Mouse (Mus musculus): ENCODE measurements around the gene Ccdc148.

Gene Ccdc148

GRCm38 (mm10) chr2:59048775-59049451, 111.6 kb downstream of the Ccdc148 start:
- no peak for DNase-seq (ENCODE audit: low spot score)

- DNase-seq (ENCODE audit: low spot score): no peak
These were observed 117.0 kb downstream of the Ccdc148 start for GRCm38 (mm10) chr2:59043313-59044032.

DNA sequence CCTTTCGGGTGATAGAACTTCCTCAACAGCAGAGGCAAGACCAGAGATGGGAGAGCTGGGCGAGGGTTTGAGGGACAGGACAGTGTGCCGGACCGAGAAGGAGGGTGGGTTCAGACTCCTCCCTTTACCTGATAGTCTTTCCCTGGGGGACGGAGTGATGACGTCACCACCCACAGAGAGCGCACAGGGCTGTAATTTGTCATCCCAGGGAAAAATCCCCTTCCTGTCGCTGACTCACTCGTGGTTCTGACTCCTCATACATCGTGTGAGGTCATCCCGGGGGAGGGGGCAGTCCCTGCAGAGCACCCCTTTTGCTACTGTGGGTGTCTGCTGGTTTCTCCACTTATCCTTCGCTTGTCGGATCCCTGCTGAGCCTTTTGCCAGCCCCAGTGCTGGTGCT, 117.9 kb downstream of the Ccdc148 start:
- no peak for DNase-seq (ENCODE audit: low spot score)

DNA sequence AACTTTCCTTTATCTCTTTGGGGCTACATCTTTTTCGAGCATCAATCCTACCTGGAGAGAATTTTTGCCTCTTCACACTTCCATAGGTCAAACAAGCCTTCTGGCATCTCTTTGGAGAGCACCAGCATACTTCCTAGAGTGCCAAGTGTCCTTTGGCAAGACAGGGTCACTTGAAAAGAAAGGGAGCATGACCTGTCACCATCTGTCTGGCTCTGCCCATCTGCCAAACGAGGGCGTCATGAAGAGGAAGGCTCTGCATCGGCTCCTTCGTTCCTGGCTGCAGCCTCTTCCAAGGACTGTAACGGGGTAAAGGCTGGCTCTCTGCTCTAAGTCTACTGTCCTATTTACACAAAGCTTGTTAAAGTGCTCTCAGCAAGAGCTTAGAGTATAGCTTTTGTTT, 124.0 kb downstream of the Ccdc148 start:
- no peak for DNase-seq (ENCODE audit: low spot score)

DNA sequence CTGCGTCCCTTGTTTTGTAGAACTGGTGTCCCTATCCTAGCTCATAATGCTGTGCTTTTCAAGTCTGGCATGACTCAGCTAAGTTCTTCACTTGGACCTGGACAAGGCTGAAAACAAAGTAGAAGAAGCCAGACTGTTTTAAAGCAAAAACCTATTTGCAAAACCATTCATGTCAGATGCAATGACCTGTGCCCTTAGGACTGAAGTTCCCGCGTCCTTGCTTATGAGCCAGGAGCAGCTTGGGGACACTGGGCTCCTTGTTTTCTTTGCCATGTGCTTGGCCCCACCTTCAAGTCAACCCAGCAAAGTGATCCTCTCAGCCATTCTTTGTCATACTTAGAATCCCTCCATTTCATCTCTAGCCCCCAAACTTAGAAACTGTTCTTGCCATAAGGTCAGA, 125.3 kb downstream of the Ccdc148 start:
- DNase-seq (ENCODE audit: low spot score): no peak

GRCm38 (mm10) chr2:59034281-59034680, 126.2 kb downstream of the Ccdc148 start:
- no peak for DNase-seq (ENCODE audit: low spot score)

DNA sequence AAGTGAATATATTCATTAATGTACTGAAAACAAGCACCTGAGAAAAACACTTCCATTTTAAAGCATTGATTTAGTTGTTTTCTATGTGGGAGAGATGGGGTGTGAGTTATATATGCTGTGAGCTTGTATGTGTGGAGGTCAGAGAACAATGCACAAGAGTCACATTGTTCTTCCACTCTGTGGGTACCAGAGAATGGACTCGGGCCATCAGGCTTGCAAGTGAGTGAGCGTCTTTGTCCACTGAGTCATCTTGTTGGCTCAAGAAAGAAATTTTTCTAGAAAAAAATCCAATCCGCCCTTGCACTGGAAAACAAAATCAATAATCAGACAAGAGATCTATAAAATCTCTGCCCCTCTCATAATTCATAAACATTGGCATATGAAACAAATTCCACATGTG, 135.9 kb downstream of the Ccdc148 start:
- DNase-seq (ENCODE audit: low spot score): no peak

DNA sequence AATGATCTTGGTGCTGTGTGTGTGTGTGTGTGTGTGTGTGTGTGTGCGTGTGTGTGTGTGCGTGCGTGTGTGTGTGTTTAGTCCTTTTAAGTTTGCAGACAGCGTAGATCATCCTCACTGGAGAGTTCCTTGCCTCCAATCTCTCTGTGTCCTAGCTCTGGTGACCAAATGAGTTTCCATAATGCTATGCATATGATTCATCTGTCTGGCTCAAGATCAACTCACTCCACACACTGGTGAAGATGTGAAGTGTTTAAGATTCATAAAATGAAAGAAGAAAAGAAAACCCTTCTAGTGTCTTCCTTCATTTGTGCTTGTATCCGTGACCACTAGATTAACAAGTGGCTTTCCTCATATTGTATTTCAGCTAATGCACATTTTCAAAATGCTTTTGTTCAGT, 153.1 kb downstream of the Ccdc148 start:
- no peak for DNase-seq (ENCODE audit: low spot score)

DNA sequence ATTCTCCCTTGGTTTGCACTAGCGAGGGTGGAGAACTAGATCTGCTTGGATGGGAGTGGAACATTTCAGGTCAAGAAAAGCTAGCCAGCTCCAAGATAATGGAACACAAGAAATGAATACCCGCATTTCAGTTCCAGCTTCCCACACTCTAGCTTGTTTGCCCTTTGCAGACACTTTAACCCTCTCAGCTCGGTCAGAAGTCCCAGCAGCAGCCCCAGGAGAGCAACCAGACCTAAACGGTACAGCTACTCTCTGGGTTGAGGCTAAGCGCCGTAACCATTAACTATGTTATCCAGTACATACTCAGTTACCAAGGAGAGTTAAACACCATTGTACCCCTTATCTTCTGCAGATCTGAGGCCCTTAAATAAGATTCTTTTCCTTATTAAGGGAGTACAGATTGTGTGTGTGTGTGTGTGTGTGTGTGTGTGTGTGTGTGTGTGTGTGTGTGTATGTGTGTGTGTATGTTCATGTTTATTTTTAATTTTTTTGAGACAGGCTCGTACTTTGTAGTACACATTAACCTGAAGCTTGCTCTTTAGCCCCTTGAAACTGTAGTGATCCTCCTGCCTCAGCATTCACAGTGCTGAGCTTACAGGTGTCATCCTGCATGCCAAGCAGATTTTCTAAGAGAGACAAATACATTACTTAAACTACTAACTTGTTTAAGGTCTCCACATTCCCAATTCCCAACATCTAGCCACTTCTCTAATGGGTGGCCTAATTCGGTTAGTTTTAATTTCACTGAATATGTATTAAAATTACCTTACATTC, 153.7 kb downstream of the Ccdc148 start:
- DNase-seq (ENCODE audit: low spot score): no peak

- no peak for DNase-seq (ENCODE audit: low spot score)
These were observed 163.3 kb downstream of the Ccdc148 start for GRCm38 (mm10) chr2:58997151-58997550.

GRCm38 (mm10) chr2:58992431-58993191, 167.9 kb downstream of the Ccdc148 start:
- peak; percentile 1 for DNase-seq (ENCODE audit: low spot score)

- no peak for DNase-seq (ENCODE audit: low spot score)
These were observed 182.4 kb downstream of the Ccdc148 start for GRCm38 (mm10) chr2:58978095-58978494.

GRCm38 (mm10) chr2:58971507-58972275, 188.8 kb downstream of the Ccdc148 start:
- DNase-seq (ENCODE audit: low spot score): no peak

DNA sequence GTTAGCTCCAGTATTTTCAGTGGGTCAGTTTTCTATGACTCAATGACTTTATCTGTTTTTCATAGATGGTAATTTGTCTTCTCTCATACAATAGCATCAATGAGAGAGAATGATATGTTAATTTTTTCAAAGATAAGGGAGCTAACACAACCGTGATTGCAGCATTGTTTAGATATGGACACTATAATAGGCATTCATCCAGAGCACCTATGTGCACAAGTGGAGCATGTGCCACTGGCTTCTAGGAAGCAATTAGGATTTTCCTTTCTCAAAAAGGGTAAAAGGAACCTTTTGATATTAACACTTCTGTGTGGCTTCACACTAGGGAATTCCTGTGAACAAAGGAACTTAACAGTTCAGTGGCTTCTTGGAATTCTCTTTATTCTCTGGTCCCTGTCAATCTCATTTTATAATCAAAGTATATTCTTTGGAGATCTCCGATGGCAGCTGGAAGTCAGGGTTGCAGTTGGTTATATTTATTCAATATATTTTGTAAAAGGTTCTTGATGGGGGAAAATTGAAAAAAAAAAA, 203.6 kb downstream of the Ccdc148 start:
- DNase-seq (ENCODE audit: low spot score): no peak

GRCm38 (mm10) chr2:58956351-58956750, 204.1 kb downstream of the Ccdc148 start:
- no peak for DNase-seq (ENCODE audit: low spot score)

DNA sequence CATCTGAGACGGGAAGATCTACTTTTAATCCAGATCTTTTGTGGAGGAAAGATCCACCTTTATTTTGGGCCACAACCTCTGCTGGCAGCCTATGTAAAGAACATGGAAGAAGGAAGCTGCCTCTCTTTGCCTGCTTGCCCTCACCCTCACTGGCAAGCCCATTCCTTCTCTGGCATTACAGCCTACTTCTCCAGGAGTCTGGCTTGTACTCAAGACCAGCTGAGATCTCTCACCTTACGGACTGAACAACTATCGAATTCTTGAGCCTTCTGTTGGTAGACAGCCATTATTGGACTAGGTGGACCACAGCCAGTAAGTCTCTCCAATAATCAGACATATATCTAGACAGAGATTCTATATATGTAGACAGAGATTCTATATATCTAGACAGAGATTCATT, 208.4 kb downstream of the Ccdc148 start:
- no peak for DNase-seq (ENCODE audit: low spot score)

DNA sequence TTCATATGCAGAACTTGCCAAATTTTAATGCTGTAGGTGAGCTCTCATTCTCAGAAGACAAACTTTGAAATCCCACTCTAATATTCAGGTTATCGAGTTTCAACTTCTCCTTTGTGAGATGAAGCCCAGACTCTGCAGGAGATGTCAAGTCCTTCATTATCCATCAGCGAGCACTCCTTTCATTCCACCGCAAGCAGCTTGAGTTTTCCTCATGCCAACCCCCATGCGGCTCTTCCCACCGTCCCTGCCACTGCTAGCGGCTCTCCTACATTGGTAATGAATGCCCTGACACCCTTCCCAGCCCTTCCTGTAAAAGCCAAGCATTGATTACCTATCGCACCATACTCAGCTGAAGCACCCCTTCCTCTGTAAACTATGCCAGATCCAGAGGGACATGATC, 211.7 kb downstream of the Ccdc148 start:
- no peak for DNase-seq (ENCODE audit: low spot score)

DNA sequence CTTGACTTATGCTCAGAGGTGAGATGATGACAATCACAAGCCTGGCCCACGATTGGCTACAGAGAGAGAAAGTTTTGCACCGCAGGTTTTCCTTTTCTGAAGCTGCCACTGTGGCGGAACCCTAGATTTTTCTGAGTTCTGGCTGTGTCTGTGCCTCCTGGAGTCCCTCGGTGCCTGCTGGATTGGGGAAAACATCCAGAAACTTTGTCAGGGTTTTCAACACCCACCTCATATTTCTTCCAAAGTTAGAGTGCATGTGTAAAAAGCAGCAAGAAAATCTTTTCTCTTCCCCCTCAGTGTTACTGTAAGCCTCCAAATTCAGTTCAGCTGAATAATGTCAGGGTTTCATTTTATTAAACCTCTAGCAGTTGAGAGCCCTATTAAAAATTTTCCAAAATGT, 219.1 kb downstream of the Ccdc148 start:
- DNase-seq (ENCODE audit: low spot score): no peak

GRCm38 (mm10) chr2:58925551-58925950, 234.9 kb downstream of the Ccdc148 start:
- no peak for DNase-seq (ENCODE audit: low spot score)

- DNase-seq (ENCODE audit: low spot score): no peak
These were observed 242.1 kb downstream of the Ccdc148 start for GRCm38 (mm10) chr2:58918351-58918750.

GRCm38 (mm10) chr2:58912339-58912738, 248.1 kb downstream of the Ccdc148 start:
- no peak for DNase-seq (ENCODE audit: low spot score)
